Mouse (Mus musculus) cerebellum, adult 11-12 months (tissue): ENCODE data around the gene Mup19.
"Not testable (repeated sequence)": the region's sequence is repeated elsewhere in the genome, so short reads cannot be mapped to it uniquely, and the experiment has no call there.

ENCODE experiments used
- DNase-seq: peaks from one replicate; pipeline ENCODE4 v3.0.0; 2022

The Mup19 gene

GRCm38 (mm10) chr4:61782169-61782568 is at the start of gene Mup19:
Gene Mup19 (minus strand): TSS chr4:61782269.
- DNase-seq = not testable (repeated sequence)

- DNase-seq = no peak
Observed at GRCm38 (mm10) chr4:61829211-61829610, 47.1 kb upstream of the Mup19 start.

GRCm38 (mm10) chr4:61823185-61823584 is 41.1 kb upstream of the Mup19 start:
- DNase-seq = no peak

- not testable (repeated sequence) for DNase-seq
Observed at GRCm38 (mm10) chr4:61822541-61822940, 40.5 kb upstream of the Mup19 start.

- no peak for DNase-seq
Observed at GRCm38 (mm10) chr4:61815602-61816001, 33.5 kb upstream of the Mup19 start.

- no peak for DNase-seq
Observed at GRCm38 (mm10) chr4:61813435-61813834, 31.4 kb upstream of the Mup19 start.

GRCm38 (mm10) chr4:61811193-61811592 is 29.1 kb upstream of the Mup19 start:
- DNase-seq = not testable (repeated sequence)

- not testable (repeated sequence) for DNase-seq
Observed at GRCm38 (mm10) chr4:61808926-61809325, 26.9 kb upstream of the Mup19 start.

GRCm38 (mm10) chr4:61789699-61790098 is 7.6 kb upstream of the Mup19 start:
- DNase-seq = not testable (repeated sequence)

- not testable (repeated sequence) for DNase-seq
Observed at GRCm38 (mm10) chr4:61784231-61784630, 2.2 kb upstream of the Mup19 start.
